Mouse (Mus musculus) myocyte (in vitro differentiated cells): ENCODE data around the gene Nhsl1. TPM values are rescaled to one million over a fixed set of nuclear protein-coding genes. Genes with fewer than 3 reads are reported as not detected.
"Not testable (repeated sequence)": the region's sequence is repeated elsewhere in the genome, so short reads cannot be mapped to it uniquely, and the experiment has no call there.

Experiments used
- H3K27me3 ChIP-seq: one replicate; pipeline ENCODE4 v1.6.1; 2011; ENCODE audit not compliant: control insufficient read depth, insufficient read depth, insufficient read length
- H3K36me3 ChIP-seq: one replicate; pipeline ENCODE4 v1.6.1; 2011; ENCODE audit not compliant: control insufficient read depth, insufficient read depth
- H3K4me2 ChIP-seq: one replicate; pipeline ENCODE4 v1.6.1; 2011; ENCODE audit warnings: low read depth, control low read depth
- H3K4me3 ChIP-seq: one replicate; pipeline ENCODE4 v1.5.1; 2011; ENCODE audit warnings: mild to moderate bottlenecking, control low read depth, moderate library complexity
- H3K79me2 ChIP-seq: one replicate; pipeline ENCODE4 v1.6.1; 2011; ENCODE audit not compliant: control insufficient read depth, insufficient read depth
- H3ac ChIP-seq: one replicate; pipeline ENCODE4 v1.6.1; 2011; ENCODE audit not compliant: control insufficient read depth, insufficient read length
- CEBPB ChIP-seq: IDR thresholded peaks from 2 replicates; pipeline ENCODE4 v1.6.1; 2011; ENCODE audit warnings: mild to moderate bottlenecking, moderate library complexity; ENCODE audit not compliant: poor library complexity, insufficient read depth, severe bottlenecking
- E2F4 ChIP-seq: IDR thresholded peaks from one replicate; pipeline ENCODE4 v1.6.1; 2011; ENCODE audit warnings: mild to moderate bottlenecking, control low read depth, moderate library complexity; ENCODE audit not compliant: insufficient read depth
- MAX ChIP-seq: IDR thresholded peaks from one replicate; pipeline ENCODE4 v1.6.1; 2011; ENCODE audit warnings: low read depth, mild to moderate bottlenecking, control low read depth
- MYOD1 ChIP-seq, 3 experiments: IDR thresholded peaks; one replicate each; pipeline ENCODE4 v1.6.1; 2011; ENCODE audit warnings: control low read depth in 2 of 3, low read depth in 2 of 3, mild to moderate bottlenecking in 2 of 3, moderate library complexity in 1 of 3; ENCODE audit not compliant: insufficient read length in 2 of 3, control insufficient read depth in 1 of 3
- MYOG ChIP-seq, 3 experiments: IDR thresholded peaks; one replicate each; pipeline ENCODE4 v1.6.1; 2011; ENCODE audit warnings: control low read depth in 2 of 3, low read depth in 2 of 3, mild to moderate bottlenecking in 2 of 3; ENCODE audit not compliant: insufficient read length in 2 of 3, control insufficient read depth in 1 of 3, insufficient read depth in 1 of 3
- POLR2A ChIP-seq: IDR thresholded peaks from one replicate; pipeline ENCODE4 v1.6.1; 2011; ENCODE audit warnings: low read depth, mild to moderate bottlenecking, control low read depth, moderate library complexity; ENCODE audit not compliant: insufficient read length
- POLR2AphosphoS2 ChIP-seq: IDR thresholded peaks from one replicate; pipeline ENCODE4 v1.6.1; 2011; ENCODE audit warnings: low read depth, control low read depth; ENCODE audit not compliant: insufficient read length
- REST ChIP-seq: IDR thresholded peaks from one replicate; pipeline ENCODE4 v1.6.1; 2011; ENCODE audit warnings: mild to moderate bottlenecking, control low read depth, moderate library complexity; ENCODE audit not compliant: insufficient read depth, insufficient read length
- SRF ChIP-seq: IDR thresholded peaks from one replicate; pipeline ENCODE4 v1.6.1; 2011; ENCODE audit warnings: low read depth; ENCODE audit not compliant: control insufficient read depth, insufficient read length
- TCF12 ChIP-seq: IDR thresholded peaks from one replicate; pipeline ENCODE4 v1.6.1; 2011; ENCODE audit warnings: mild to moderate bottlenecking, control low read depth; ENCODE audit not compliant: poor library complexity, insufficient read depth, severe bottlenecking
- TCF3 ChIP-seq: IDR thresholded peaks from one replicate; pipeline ENCODE4 v1.6.1; 2011; ENCODE audit warnings: low read depth, control low read depth; ENCODE audit not compliant: insufficient read length
- USF1 ChIP-seq: IDR thresholded peaks from one replicate; pipeline ENCODE4 v1.6.1; 2011; ENCODE audit warnings: low read depth, mild to moderate bottlenecking, control low read depth, moderate library complexity
- polyA plus RNA-seq: library from polyadenylated mRNA; unstranded; fragments of >200 nt; fragmentation: generic; extraction: Trizol; gene quantifications from one replicate; pipeline ENCODE4 v1.2.1, GENCODE M21; 2012; ENCODE audit warnings: missing spikeins

Nhsl1 gene
- polyA plus RNA-seq, 1 experiment = 5.4 TPM

DNA sequence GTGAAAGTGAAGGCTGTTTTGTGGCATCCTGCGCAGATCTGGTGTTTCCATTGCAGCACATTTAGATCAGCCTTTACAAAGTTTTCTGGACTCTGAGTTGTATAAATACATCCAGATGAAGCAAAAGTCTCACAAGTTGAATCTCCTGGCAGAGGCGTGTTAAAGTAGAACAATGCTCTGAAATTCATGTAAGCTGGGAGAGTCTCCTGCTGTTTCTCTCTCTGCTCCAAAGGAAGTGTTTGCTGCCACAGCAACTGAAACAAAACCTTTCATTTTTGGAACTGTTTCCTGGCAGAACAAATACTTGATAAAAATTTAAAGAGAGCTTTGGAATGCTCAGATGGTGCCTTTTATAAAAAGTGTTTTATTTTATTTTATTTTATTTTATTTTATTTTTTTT lies 118.8 kb downstream of the Nhsl1 start:
- H3K36me3 ChIP-seq = no peaks in the 10 kb centered on the region
- TF ChIP-seq MYOG (IDR thresholded peaks at IDR 0.05; ENCODE audit: control insufficient read depth in 1 of 3, insufficient read depth in 1 of 3, insufficient read length in 2 of 3, low read depth in 2 of 3) (no peak), TCF12 (no peak), REST (no peak), POLR2AphosphoS2 (no peak), E2F4 (no peak), CEBPB (no peak)
- H3K4me3 ChIP-seq = no peak overlapping the region

DNA sequence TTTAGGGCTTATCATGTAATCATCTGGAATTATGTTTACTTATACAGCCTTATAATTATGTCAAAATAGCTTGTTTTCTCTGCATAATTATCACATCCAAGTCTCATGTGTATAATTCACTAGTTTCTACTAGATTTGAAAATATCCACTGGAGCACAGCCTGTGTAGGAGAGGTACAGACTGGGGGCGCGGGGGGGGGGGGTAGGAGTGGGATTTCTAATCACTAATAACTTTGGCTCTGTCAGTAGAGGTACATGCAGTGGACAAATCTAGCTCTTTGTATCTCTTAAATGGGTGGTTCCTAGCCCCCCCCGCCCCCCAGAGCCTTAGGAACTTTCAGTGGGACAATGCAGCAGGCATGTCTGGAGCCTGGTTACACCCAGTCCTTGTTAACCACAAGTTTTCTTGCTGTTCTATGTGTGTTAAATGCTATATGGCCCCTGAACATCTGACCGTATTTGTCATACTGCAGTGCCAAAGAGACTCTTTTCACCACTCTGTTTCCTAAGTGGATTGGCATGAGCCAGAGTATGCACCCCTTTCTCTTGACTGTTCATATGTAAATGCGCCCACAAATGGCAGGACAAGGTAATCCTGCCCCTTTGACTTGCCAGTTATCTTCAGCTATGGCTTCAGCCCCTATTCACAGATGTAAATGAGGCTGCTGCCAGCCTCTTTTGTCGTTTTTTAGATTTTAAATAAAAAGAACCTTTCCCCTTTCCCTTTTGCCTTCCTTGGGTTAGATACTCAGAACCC lies 127.0 kb downstream of the Nhsl1 start:
- TF ChIP-seq TCF3 (no peak), E2F4 (no peak), POLR2AphosphoS2 (no peak), MYOG (IDR thresholded peaks at IDR 0.05; ENCODE audit: control insufficient read depth in 1 of 3, insufficient read depth in 1 of 3, insufficient read length in 2 of 3, low read depth in 2 of 3) (no peak), MYOD1 (IDR thresholded peaks at IDR 0.05; ENCODE audit: control insufficient read depth in 1 of 3, insufficient read length in 2 of 3, low read depth in 2 of 3) (no peak), POLR2A (no peak), SRF (no peak), MAX (no peak), TCF12 (no peak), REST (no peak), USF1 (no peak), CEBPB (no peak)
- Histone ChIP-seq H3K36me3 (no peaks in the 10 kb centered on the region), H3K79me2 (peaks cover 27% of the 10 kb centered on the region), H3K4me3 (no peak overlapping the region), H3K27me3 (no peaks in the 10 kb centered on the region), H3ac (no peak overlapping the region), H3K4me2 (peak overlapping the region; percentile 47)

More for the DNA sequence above, 118.8 kb downstream of the Nhsl1 start:
- Histone ChIP-seq H3K79me2 (peaks cover 38% of the 10 kb centered on the region), H3K27me3 (no peaks in the 10 kb centered on the region), H3ac (no peak overlapping the region), H3K4me2 (no peak overlapping the region)

DNA sequence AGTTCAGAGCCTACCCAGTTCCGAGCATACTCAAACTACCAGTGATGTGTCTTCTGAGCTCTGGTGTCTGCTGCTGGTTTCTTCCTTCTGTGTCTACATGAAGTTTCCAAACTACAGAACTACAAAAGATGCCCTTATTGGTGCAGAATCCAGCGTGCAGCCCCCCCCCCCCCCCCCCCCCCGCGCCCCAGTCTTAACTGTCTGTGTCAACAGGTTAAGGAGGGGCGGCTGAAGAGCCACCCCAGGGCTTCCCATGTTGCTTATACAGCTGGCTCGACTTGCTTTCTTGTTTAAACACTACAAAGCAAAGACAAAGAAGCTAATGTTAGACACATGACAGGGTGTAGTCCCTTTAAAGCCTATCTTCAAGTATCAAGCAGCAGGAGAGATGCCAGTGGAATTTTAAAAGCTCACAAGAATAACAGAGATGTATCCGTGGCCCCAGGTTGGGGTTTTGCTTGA lies 127.6 kb downstream of the Nhsl1 start:
- Histone ChIP-seq H3K27me3 (no peaks in the 10 kb centered on the region), H3K4me2 (peak overlapping the region; percentile 47), H3K4me3 (no peak overlapping the region), H3K79me2 (peaks cover 27% of the 10 kb centered on the region), H3ac (no peak overlapping the region), H3K36me3 (no peaks in the 10 kb centered on the region)
- TF ChIP-seq MAX = no peak
- TF ChIP-seq POLR2A = no peak
- TF ChIP-seq USF1 = no peak
- TF ChIP-seq TCF12 = no peak
- no peak for TF ChIP-seq SRF
- TF ChIP-seq TCF3 = no peak
- no peak for TF ChIP-seq CEBPB
- no peak for TF ChIP-seq REST
- TF ChIP-seq MYOD1 (IDR thresholded peaks at IDR 0.05; ENCODE audit: control insufficient read depth in 1 of 3, insufficient read length in 2 of 3, low read depth in 2 of 3) = no peak
- no peak for TF ChIP-seq POLR2AphosphoS2
- TF ChIP-seq MYOG (IDR thresholded peaks at IDR 0.05; ENCODE audit: control insufficient read depth in 1 of 3, insufficient read depth in 1 of 3, insufficient read length in 2 of 3, low read depth in 2 of 3) = no peak

DNA sequence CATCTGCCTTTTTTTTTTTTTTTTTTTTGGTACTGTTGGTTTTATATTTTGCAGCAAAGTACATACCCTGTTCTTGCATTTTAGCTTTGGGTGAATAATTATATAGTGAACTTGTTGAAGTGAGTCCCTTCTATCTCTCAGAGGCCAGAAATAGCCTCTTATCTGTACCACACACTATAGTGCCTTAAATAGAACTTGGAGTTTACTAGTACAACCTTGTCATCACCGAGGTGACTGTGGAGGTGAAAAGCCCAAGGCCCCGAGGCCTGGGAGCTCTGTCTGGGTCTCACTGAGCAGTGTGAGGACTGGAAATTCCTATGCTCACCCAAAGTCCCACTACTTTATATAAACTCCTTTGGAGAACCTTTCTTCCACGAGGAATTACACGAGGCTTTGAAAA lies 128.5 kb downstream of the Nhsl1 start:
- no peak for TF ChIP-seq MYOD1 (IDR thresholded peaks at IDR 0.05; ENCODE audit: control insufficient read depth in 1 of 3, insufficient read length in 2 of 3, low read depth in 2 of 3)
- TF ChIP-seq MAX = no peak
- peaks cover 19% of the 10 kb centered on the region for H3K79me2 ChIP-seq
- no peaks in the 10 kb centered on the region for H3K27me3 ChIP-seq
- H3K36me3 ChIP-seq = no peaks in the 10 kb centered on the region
- no peak overlapping the region for H3ac ChIP-seq
- H3K4me2 ChIP-seq = peak overlapping the region; percentile 25
- H3K4me3 ChIP-seq = no peak overlapping the region

DNA sequence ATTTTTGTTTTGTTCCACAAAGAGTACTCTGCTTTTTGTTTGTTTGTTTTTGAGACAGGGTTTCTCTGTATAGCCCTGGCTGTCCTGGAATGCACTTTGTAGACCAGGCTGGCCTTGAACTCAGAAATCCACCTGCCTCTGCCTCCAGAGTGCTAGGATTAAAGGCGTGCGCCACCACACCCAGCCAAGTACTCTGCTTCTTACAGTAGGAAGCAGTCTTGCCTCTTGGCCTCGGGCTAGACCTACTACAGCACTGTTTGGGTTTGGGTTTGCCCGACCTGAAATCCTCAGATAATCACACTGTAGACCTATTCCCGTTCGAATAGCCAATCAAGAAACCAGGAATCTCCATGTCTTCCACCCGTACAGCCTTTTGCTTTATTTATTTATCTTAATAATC lies 130.1 kb downstream of the Nhsl1 start:
- not testable (repeated sequence) for H3K4me2 ChIP-seq, H3K27me3 ChIP-seq, H3K4me3 ChIP-seq, H3K36me3 ChIP-seq, H3ac ChIP-seq
- peaks cover 18% of the 10 kb centered on the region for H3K79me2 ChIP-seq
